Comparison of ENCODE assay signal across 16 mouse cellular contexts in genomic region chr13:47480159-47480558, GRCm38 (mm10).
"Had no signal": no experiment of that assay in that cellular context is flagged by ENCODE, and none has a peak within 500 bp of the region (broad histone marks: within the 10 kb centered on the region; RNA-seq: fewer than 3 reads in every experiment).

No protein-coding gene starts in this region.

- H3K27me3 ChIP-seq: liver, embryonic 15.5 days; megakaryocyte, embryonic 14.5 days; midbrain, embryonic 12.5 days; neural tube, embryonic 13.5 days had no signal

- H3K4me3 ChIP-seq: left cerebral cortex, adult 2 months; limb, embryonic 10.5 days; liver, embryonic 15.5 days; megakaryocyte, embryonic 14.5 days; midbrain, embryonic 12.5 days; neural tube, embryonic 13.5 days had no signal

- H3K9ac ChIP-seq: liver, embryonic 15.5 days; midbrain, embryonic 12.5 days; neural tube, embryonic 13.5 days had no signal

- H3K4me1 ChIP-seq: limb, embryonic 10.5 days; liver, embryonic 15.5 days; megakaryocyte, embryonic 14.5 days; midbrain, embryonic 12.5 days; neural tube, embryonic 13.5 days had no signal

- H3K36me3 ChIP-seq: limb, embryonic 10.5 days; liver, embryonic 15.5 days; midbrain, embryonic 12.5 days; neural tube, embryonic 13.5 days had no signal

- ATAC-seq: intestine, postnatal 0 days; midbrain, embryonic 16.5 days had no signal

- H3K27ac ChIP-seq: left cerebral cortex, adult 2 months; limb, embryonic 10.5 days; liver, embryonic 15.5 days; macrophage; midbrain, embryonic 12.5 days; neural tube, embryonic 13.5 days had no signal

- H3K9me3 ChIP-seq: limb, embryonic 10.5 days; liver, embryonic 15.5 days; midbrain, embryonic 12.5 days; neural tube, embryonic 13.5 days had no signal

- DNase-seq: kidney, adult 8-10 months; kidney, postnatal 25 days; retina, postnatal 1 day; right cerebral cortex, postnatal 4 days; spleen, adult 18-20 months; thymus, postnatal 4 days had no signal

- H3K4me2 ChIP-seq: liver, embryonic 11.5 days; liver, embryonic 15.5 days; midbrain, embryonic 12.5 days; neural tube, embryonic 13.5 days had no signal
